Mouse (Mus musculus): Measurements from ENCODE around the gene Zp3.

Zp3 gene

GRCm38 (mm10) chr5:135979904-135980303, at the start of gene Zp3:
Zp3 (plus strand) TSS chr5:135980099.
- DNase-seq: no peak

GRCm38 (mm10) chr5:135931526-135931925, 48.4 kb upstream of the Zp3 start:
- DNase-seq: no peak

DNA sequence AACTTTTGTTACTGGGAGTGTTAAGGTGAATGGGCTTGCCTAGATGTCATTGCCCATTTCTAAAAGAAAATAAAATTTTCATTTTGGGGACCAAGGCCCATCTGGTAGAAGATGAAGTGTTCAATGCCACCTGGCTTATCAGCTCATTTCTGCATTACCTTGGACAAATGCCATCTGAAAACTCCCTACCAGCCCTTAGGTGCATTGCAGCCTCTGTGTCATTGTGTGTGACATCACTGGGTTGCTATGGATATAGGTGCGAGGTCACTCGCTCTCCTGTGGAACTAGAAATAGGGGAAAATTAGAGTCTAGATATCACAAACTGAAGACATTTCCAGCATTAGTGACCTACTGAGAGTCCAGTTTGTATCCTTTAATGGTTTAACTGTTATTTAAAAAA, 47.5 kb upstream of the Zp3 start:
- no peak for DNase-seq

GRCm38 (mm10) chr5:135933222-135933899, 46.5 kb upstream of the Zp3 start:
- DNase-seq: no peak

DNA sequence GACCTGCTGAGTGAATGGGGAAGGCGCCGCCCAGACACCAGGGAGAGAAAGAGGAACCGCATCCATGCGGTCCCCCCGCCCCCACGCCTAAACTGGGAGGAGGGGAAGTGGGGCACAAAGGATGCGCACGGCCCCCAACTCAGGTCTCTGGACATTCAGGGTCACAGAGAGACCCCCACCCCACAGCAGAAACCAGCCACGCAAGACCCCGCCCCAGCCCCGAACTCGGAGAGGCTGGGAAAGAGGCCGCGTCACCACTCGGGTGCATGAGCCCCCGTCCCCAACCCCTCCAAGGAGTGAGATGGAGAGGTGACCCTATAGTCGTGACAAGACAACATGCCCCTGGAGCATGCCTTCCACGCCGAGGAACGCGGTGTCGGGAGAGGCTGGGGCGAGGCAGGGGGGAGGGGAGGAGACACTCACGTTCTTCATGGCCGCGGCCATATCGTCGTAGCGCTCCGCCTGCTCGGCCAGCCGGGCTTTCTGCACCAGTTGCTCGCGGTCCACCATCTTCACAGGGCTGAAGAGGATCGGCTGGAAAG, 45.9 kb upstream of the Zp3 start:
- peak; percentile 81 to 84 for DNase-seq

- peak; percentile 99 to 100 for DNase-seq
These were observed 45.3 kb upstream of the Zp3 start, which contains the start of gene Ywhag for GRCm38 (mm10) chr5:135934481-135935175. Ywhag (minus strand) TSS chr5:135934616.

DNA sequence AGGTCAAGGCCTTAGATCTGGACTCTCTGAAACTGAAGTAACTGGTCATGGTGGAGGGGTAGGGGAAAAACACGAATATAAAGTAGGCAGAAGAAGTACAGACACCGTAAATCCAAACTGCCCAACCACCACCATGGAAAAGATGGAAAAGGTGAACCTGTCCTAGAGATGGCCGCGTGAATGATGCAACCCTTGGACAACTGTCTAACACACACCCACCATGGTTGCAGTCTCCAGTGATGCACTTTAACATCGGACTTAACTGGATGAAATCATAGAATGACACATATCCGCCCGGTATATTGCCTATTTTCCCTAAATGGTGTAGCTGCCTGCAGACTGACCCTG, 44.7 kb upstream of the Zp3 start:
- DNase-seq: no peak

- no peak for DNase-seq
These were observed 44.2 kb upstream of the Zp3 start for GRCm38 (mm10) chr5:135935641-135936190.

GRCm38 (mm10) chr5:135940587-135940986, 39.3 kb upstream of the Zp3 start:
- no peak for DNase-seq

GRCm38 (mm10) chr5:135942710-135943109, 37.2 kb upstream of the Zp3 start:
- no peak for DNase-seq

DNA sequence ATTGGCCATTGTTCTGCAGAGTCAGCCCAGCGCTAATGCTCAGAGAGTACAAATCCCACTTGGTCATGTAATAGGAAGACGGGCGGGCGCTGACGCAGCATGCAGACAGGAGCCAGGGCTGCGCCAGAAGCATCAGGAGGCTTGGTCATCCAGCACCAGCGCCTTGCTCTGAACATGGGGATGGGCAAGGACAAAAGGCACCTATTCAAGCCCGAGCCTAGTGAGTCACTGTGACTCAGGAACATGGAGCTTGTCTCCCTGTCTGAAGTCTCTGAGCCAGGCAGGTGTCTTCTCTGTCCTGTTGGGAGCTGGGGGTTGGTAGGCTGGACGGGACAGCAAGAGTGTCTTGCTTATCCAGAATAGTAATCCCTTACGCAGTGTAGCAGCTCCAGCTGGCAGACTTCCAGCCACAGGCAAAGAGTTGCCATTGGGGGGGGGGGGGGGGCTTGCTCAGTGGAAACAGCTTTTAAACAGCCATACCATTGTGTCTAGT, 33.9 kb upstream of the Zp3 start:
- no peak for DNase-seq

- DNase-seq: no peak
These were observed 33.3 kb upstream of the Zp3 start for GRCm38 (mm10) chr5:135946621-135947020.

DNA sequence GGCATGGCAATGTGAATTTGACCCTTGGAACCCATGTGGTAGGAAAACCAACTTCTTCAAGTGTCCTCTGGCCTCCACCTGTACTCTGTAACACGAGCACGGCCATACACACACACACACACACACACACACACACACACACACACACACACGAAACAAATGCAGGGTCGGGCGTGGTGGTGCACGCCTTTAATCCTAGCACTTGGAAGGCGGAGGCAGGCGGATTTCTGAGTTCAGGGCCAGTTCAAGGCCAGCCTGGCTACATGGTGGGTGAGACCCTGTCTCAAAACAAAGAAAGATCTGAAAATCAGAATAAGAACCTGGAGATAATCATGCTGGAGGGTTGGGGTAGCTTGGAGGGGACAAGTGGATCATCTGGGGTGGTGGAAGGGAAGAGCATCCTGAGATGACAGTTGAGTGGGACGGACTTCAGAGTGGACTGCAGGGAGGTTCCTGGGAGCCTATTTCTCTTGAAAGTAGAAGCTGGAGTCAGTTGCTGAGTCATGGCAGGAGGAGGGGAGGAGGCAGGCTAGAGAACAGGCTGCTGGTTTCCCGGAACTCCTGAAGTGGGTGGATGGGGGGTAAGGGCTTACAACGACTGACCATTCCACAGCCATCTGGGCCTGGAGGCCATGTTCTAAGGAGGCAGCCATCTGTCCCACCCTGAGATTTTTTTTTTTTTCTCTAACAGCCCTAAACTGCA, 29.0 kb upstream of the Zp3 start:
- DNase-seq: no peak

DNA sequence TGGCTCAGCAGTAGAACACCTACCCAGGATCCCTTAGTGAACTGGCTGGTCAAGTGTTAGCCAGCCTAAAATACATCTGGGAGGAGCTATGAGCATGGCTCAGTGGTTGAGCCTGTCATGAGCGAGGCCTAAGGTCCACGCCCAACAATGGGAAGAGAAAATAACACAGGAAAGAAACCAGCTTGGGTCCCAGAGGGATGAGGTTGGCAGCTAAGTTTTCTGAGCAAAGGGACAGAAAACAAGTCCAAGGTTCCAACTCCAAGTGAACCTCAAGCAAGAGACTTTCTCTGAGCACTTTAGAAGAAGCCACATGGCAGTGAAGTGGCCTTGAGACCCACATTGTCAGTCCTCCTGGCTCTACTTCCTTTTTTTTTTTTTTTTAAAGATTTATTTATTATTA, 28.2 kb upstream of the Zp3 start:
- no peak for DNase-seq

DNA sequence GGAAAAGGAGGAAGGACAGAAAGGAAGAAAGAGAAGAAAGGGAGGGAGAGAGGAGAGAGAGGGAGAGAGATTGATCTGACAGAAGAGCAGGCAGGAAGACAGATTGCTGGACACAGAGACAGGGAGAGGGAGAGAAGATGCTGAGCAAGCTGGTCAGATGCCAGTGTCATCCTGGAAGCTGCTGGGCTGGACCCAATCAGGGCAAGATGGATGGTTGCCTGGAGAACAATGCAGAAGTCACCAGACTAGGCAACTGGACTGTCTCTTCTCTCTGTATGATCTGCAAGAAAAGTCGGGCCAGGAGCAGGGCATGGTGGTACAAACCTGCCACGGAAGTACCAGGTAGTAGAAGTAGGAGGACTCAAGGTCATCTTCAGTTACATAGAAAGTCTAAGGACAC, 27.1 kb upstream of the Zp3 start:
- no peak for DNase-seq

GRCm38 (mm10) chr5:135956300-135957206, 23.3 kb upstream of the Zp3 start:
- peak in 1 of 2 experiments; percentile 26 for DNase-seq

GRCm38 (mm10) chr5:135957207-135957974, 22.5 kb upstream of the Zp3 start:
- peak; percentile 89 to 91 for DNase-seq

- DNase-seq: no peak
These were observed 21.5 kb upstream of the Zp3 start for GRCm38 (mm10) chr5:135958367-135958766.

GRCm38 (mm10) chr5:135959911-135960310, 20.0 kb upstream of the Zp3 start:
- no peak for DNase-seq

- DNase-seq: no peak
These were observed 18.8 kb upstream of the Zp3 start for GRCm38 (mm10) chr5:135960909-135961635.

GRCm38 (mm10) chr5:135962125-135962491, 17.8 kb upstream of the Zp3 start:
- no peak for DNase-seq

Measured in B cell, adult 2 months (primary cell).